Mouse (Mus musculus) erythroblast, embryonic 14.5 days (primary cell): ENCODE measurements around the gene Olfr281. TPM values are rescaled to one million over a fixed set of nuclear protein-coding genes. Genes with fewer than 3 reads are reported as not detected.

ENCODE experiments used
- H3K27me3 ChIP-seq: 2 replicates; pipeline ENCODE4 v1.6.1; 2012; ENCODE audit warnings: inconsistent platforms; ENCODE audit not compliant: control insufficient read depth
- H3K36me3 ChIP-seq: 2 replicates; pipeline ENCODE4 v1.6.1; 2012; ENCODE audit warnings: mild to moderate bottlenecking, inconsistent platforms; ENCODE audit not compliant: control insufficient read depth
- H3K4me1 ChIP-seq: 2 replicates; pipeline ENCODE4 v1.6.1; 2012; ENCODE audit warnings: inconsistent platforms; ENCODE audit not compliant: control insufficient read depth
- H3K4me3 ChIP-seq: replicated peaks from 2 replicates; pipeline ENCODE3; 2012; ENCODE audit warnings: moderate library complexity, mild to moderate bottlenecking, inconsistent platforms
- H3K9me3 ChIP-seq: 2 replicates; pipeline ENCODE4 v1.6.1; 2012; ENCODE audit warnings: low read length, inconsistent platforms, mixed read lengths; ENCODE audit not compliant: control insufficient read depth
- GATA1 ChIP-seq: IDR thresholded peaks from 2 replicates; pipeline ENCODE4 v1.6.1; 2012; ENCODE audit warnings: low read length, inconsistent platforms, mixed read lengths
- TAL1 ChIP-seq: IDR thresholded peaks from 3 replicates; pipeline ENCODE4 v1.6.1; 2012; ENCODE audit warnings: low read length, inconsistent platforms, mixed read lengths
- polyA plus RNA-seq: library from polyadenylated mRNA; stranded (reverse); fragments of >175 nt; gene quantifications from 2 replicates; pipeline ENCODE4 v1.2.3, GENCODE M21; 2012

Olfr281 gene
- polyA plus RNA-seq, 1 experiment, result 0.01 TPM

GRCm38 (mm10) chr15:98507321-98507720 lies 54.9 kb downstream of the Olfr281 start:
- Histone ChIP-seq H3K36me3 (no peaks in the 10 kb centered on the region), H3K9me3 (peaks cover 2% of the 10 kb centered on the region; the same call in 1 of the 2 replicates), H3K4me3 (no peak overlapping the region), H3K27me3 (peaks cover 14% of the 10 kb centered on the region), H3K4me1 (peaks cover 5% of the 10 kb centered on the region)
- no peak for TF ChIP-seq TAL1
- no peak for TF ChIP-seq GATA1

GRCm38 (mm10) chr15:98509387-98509786 lies 57.0 kb downstream of the Olfr281 start:
- H3K4me3 ChIP-seq, result no peak overlapping the region
- TF ChIP-seq GATA1, result no peak
- no peak for TF ChIP-seq TAL1
- peaks cover 12% of the 10 kb centered on the region for H3K27me3 ChIP-seq
- no peaks in the 10 kb centered on the region for H3K36me3 ChIP-seq
- peaks cover 5% of the 10 kb centered on the region for H3K4me1 ChIP-seq
- H3K9me3 ChIP-seq, result peaks cover 2% of the 10 kb centered on the region; the same call in 1 of the 2 replicates

Other genes starting within 250 kb of the Olfr281 start
- not detected in 2 replicates for gene Gm44579, start 231.6 kb upstream of the Olfr281 start, polyA plus RNA-seq
- gene Olfr287, start 231.5 kb upstream of the Olfr281 start, polyA plus RNA-seq, result not detected in 2 replicates
- gene Olfr286, start 218.1 kb upstream of the Olfr281 start, polyA plus RNA-seq, result not detected in 2 replicates
- gene H1fnt, start 195.3 kb upstream of the Olfr281 start, polyA plus RNA-seq, result not detected in 2 replicates
- 0.03 TPM in 1 of 2 replicates, not detected in the other for gene Zfp641, start 156.4 kb upstream of the Olfr281 start, polyA plus RNA-seq
- 0.01 TPM in 1 of 2 replicates, not detected in the other for gene Olfr285, start 135.2 kb upstream of the Olfr281 start, polyA plus RNA-seq
- not detected in 2 replicates for gene Olfr284, start 111.6 kb upstream of the Olfr281 start, polyA plus RNA-seq
- gene Olfr283, start 71.6 kb upstream of the Olfr281 start, polyA plus RNA-seq, result not detected in 2 replicates
- gene Olfr282, start 21.4 kb upstream of the Olfr281 start, polyA plus RNA-seq, result not detected in 2 replicates
- gene OR5BS1P, start 17.3 kb downstream of the Olfr281 start, polyA plus RNA-seq, result not detected in 2 replicates
- gene Lalba, start 30.1 kb downstream of the Olfr281 start, polyA plus RNA-seq, result not detected in 2 replicates
- not detected in 2 replicates for gene Olfr279, start 39.8 kb downstream of the Olfr281 start, polyA plus RNA-seq
- gene Kansl2, start 81.7 kb downstream of the Olfr281 start, polyA plus RNA-seq, result 2.3 and 2.7 TPM in 2 replicates
- 0.41 and 0.61 TPM in 2 replicates for gene Ccnt1, start 118.3 kb downstream of the Olfr281 start, polyA plus RNA-seq
- not detected in 2 replicates for gene 4930415O20Rik, start 118.4 kb downstream of the Olfr281 start, polyA plus RNA-seq
- gene Adcy6, start 157.5 kb downstream of the Olfr281 start, polyA plus RNA-seq, result 1.6 TPM in 2 replicates
- not detected in 2 replicates for gene Cacnb3, start 178.3 kb downstream of the Olfr281 start, polyA plus RNA-seq
- 7.9 and 8.4 TPM in 2 replicates for gene Ddx23, start 210.3 kb downstream of the Olfr281 start, polyA plus RNA-seq
- 0.02 TPM in 1 of 2 replicates, not detected in the other for gene Rnd1, start 224.9 kb downstream of the Olfr281 start, polyA plus RNA-seq